Mouse (Mus musculus) E14TG2a.4 (cell line): ENCODE measurements at regions not wholly inside any gene's neighbourhood (a gene's known extent, or its start where the extent isn't known, plus 50 kb on each side); places are given as distances from the start of the nearest gene placed in this dataset.

Experiments used
- CTCF ChIP-seq: conservative IDR thresholded peaks from 2 replicates; pipeline ENCODE4 v1.5.1; 2014; ENCODE audit warnings: low read length
- NANOG ChIP-seq: IDR thresholded peaks from 2 replicates; pipeline ENCODE4 v1.6.1; 2014; ENCODE audit warnings: borderline replicate concordance, low read length, mixed read lengths
- POU5F1 ChIP-seq: IDR thresholded peaks from 2 replicates; pipeline ENCODE4 v1.6.1; 2014; ENCODE audit warnings: low read length, borderline replicate concordance

- TF ChIP-seq CTCF (no peak), NANOG (no peak), POU5F1 (no peak)
Measured at GRCm38 (mm10) chr7:73856908-73857307, 116.8 kb downstream of the Fam174b start.
